Mouse (Mus musculus) CH12.LX (cell line): ENCODE measurements around the gene Treh. TPM values are rescaled to one million over a fixed set of nuclear protein-coding genes. Genes with fewer than 3 reads are reported as not detected.
A peak's percentile ranks its signal among the peaks of the same experiment; 100 is the strongest.

Source experiments
- DNase-seq: peaks from one replicate; pipeline ENCODE4 v3.0.0-alpha.2; 2013; ENCODE audit errors: extremely low read depth
- H3K27ac ChIP-seq: 2 replicates; pipeline ENCODE4 v1.5.1; 2012; ENCODE audit warnings: low read depth, mild to moderate bottlenecking, control low read depth, moderate library complexity; ENCODE audit not compliant: insufficient read depth
- H3K27me3 ChIP-seq: replicated peaks from 2 replicates; pipeline ENCODE3; 2012; ENCODE audit warnings: inconsistent platforms
- H3K36me3 ChIP-seq, 2 experiments: replicated peaks in 1 of 2; 2 replicates each; pipeline versions ENCODE3 to v1.6.1; 2012; ENCODE audit warnings: inconsistent platforms in 1 of 2, low read length in 1 of 2, mild to moderate bottlenecking in 1 of 2, mixed read lengths in 1 of 2, moderate library complexity in 1 of 2; ENCODE audit not compliant: control insufficient read depth in 1 of 2, insufficient read depth in 1 of 2
- H3K4me1 ChIP-seq, 2 experiments: 2 replicates each; pipeline ENCODE4 v1.6.1; 2012; ENCODE audit warnings: inconsistent platforms in 1 of 2, moderate library complexity in 1 of 2; ENCODE audit not compliant: insufficient read depth in 2 of 2, control insufficient read depth in 1 of 2
- H3K4me2 ChIP-seq: 2 replicates; pipeline ENCODE4 v1.6.1; 2012; ENCODE audit warnings: low read depth, mild to moderate bottlenecking, control low read depth; ENCODE audit not compliant: poor library complexity, insufficient read depth, severe bottlenecking
- H3K4me3 ChIP-seq, 3 experiments: fragments of 150-350 bp in 1 of 3; sonication (generic) in 1 of 3; replicated peaks in 1 of 3; 2 replicates each; pipeline versions ENCODE3 to v1.5.1; 2011 to 2012; ENCODE audit warnings: low read depth in 2 of 3, low read length in 2 of 3, mild to moderate bottlenecking in 2 of 3, moderate library complexity in 2 of 3, control low read depth in 1 of 3, improper control_type of control experiment in 1 of 3, inconsistent platforms in 1 of 3, mixed read lengths in 1 of 3; ENCODE audit not compliant: poor library complexity in 1 of 3
- H3K79me2 ChIP-seq: replicated peaks from 2 replicates; pipeline ENCODE4 v1.6.1; 2012; ENCODE audit warnings: mild to moderate bottlenecking, moderate library complexity; ENCODE audit not compliant: control insufficient read depth, poor library complexity, insufficient read depth, severe bottlenecking; ENCODE audit errors: extremely low read depth
- H3K9ac ChIP-seq: 2 replicates; pipeline ENCODE4 v1.6.1; 2012; ENCODE audit warnings: low read depth, mild to moderate bottlenecking, control low read depth, moderate library complexity; ENCODE audit not compliant: insufficient read depth
- H3K9me3 ChIP-seq: replicated peaks from 2 replicates; pipeline ENCODE3; 2012; ENCODE audit warnings: low read length, inconsistent platforms, mixed read lengths
- CHD1 ChIP-seq: IDR thresholded peaks from 2 replicates; pipeline ENCODE4 v1.6.1; 2012; ENCODE audit warnings: low read depth, low read length, improper control_type of control experiment, inconsistent platforms
- ELF1 ChIP-seq: IDR thresholded peaks from 2 replicates; pipeline ENCODE4 v1.6.1; 2014; ENCODE audit warnings: low read depth, mild to moderate bottlenecking, inconsistent platforms, low read length, improper control_type of control experiment
- ETS1 ChIP-seq: conservative IDR thresholded peaks from 2 replicates; pipeline ENCODE4 v1.6.1; 2012; ENCODE audit warnings: low read depth, mild to moderate bottlenecking, inconsistent platforms, low read length, improper control_type of control experiment, moderate library complexity
- GABPA ChIP-seq: IDR thresholded peaks from 2 replicates; pipeline ENCODE4 v1.6.1; 2012; ENCODE audit warnings: low read depth, low read length, improper control_type of control experiment, inconsistent platforms; ENCODE audit not compliant: insufficient replicate concordance
- IRF4 ChIP-seq: IDR thresholded peaks from 2 replicates; pipeline ENCODE4 v1.6.1; 2014; ENCODE audit warnings: low read depth, mild to moderate bottlenecking, inconsistent platforms, low read length, improper control_type of control experiment
- JUND ChIP-seq: conservative IDR thresholded peaks from 2 replicates; pipeline ENCODE4 v1.6.1; 2011; ENCODE audit warnings: low read depth, low read length, improper control_type of control experiment
- NRF1 ChIP-seq: IDR thresholded peaks from 2 replicates; pipeline ENCODE4 v1.6.1; 2014; ENCODE audit warnings: low read depth, mild to moderate bottlenecking, inconsistent platforms, low read length, improper control_type of control experiment, moderate library complexity
- PAX5 ChIP-seq: IDR thresholded peaks from 2 replicates; pipeline ENCODE4 v1.6.1; 2012; ENCODE audit warnings: low read length, inconsistent platforms, mixed read lengths
- POLR2AphosphoS2 ChIP-seq: IDR thresholded peaks from 2 replicates; pipeline ENCODE4 v1.6.1; 2011; ENCODE audit warnings: low read depth, low read length, improper control_type of control experiment
- RAD21 ChIP-seq: IDR thresholded peaks from 2 replicates; pipeline ENCODE4 v1.6.1; 2011; ENCODE audit warnings: low read depth, mild to moderate bottlenecking, low read length, improper control_type of control experiment, moderate library complexity
- RCOR1 ChIP-seq: conservative IDR thresholded peaks from 2 replicates; pipeline ENCODE4 v1.6.1; 2012; ENCODE audit warnings: low read depth, mild to moderate bottlenecking, inconsistent platforms, low read length, improper control_type of control experiment
- SIN3A ChIP-seq: IDR thresholded peaks from 2 replicates; pipeline ENCODE4 v1.6.1; 2012; ENCODE audit warnings: low read length, improper control_type of control experiment, inconsistent platforms
- UBTF ChIP-seq: IDR thresholded peaks from 2 replicates; pipeline ENCODE4 v1.6.1; 2012; ENCODE audit warnings: low read depth, mild to moderate bottlenecking, inconsistent platforms, low read length, improper control_type of control experiment, moderate library complexity
- ZMIZ1 ChIP-seq: IDR thresholded peaks from 2 replicates; pipeline ENCODE4 v1.6.1; 2012; ENCODE audit warnings: low read depth, mild to moderate bottlenecking, inconsistent platforms, low read length, improper control_type of control experiment
- dilution Hi-C: fragments of 300-500 bp; cut with MboI; formaldehyde crosslinking; loops from 2 replicates; pipeline ENCODE4 v1.14.3; 2020; ENCODE audit warnings: low sequenced_read_pairs; ENCODE audit not compliant: extremely low pct_unique_long_range_greater_than_20kb, extremely low pct_ligation_motif_present
- in situ Hi-C: fragments of 300-500 bp; cut with MboI; formaldehyde crosslinking; loops from 3 replicates; pipeline ENCODE4 v1.14.3; 2019; ENCODE audit warnings: low sequenced_read_pairs, low pct_ligation_motif_present, low pct_unique_long_range_greater_than_20kb, mixed read lengths
- polyA plus RNA-seq: library from polyadenylated mRNA; unstranded; fragments of >175 nt; gene quantifications from 2 replicates; pipeline ENCODE4 v1.2.1, GENCODE M21; 2012; ENCODE audit warnings: low read depth; ENCODE audit not compliant: insufficient read length
- total RNA-seq, 2 experiments: library from RNA; depleted of rRNA; stranded (reverse); fragments of 300-350 nt in 1 of 2; fragments of >200 nt in 1 of 2; gene quantifications; 2 replicates each; pipeline ENCODE4 v1.2.3; 2012 to 2014

Treh gene
- total and polyA plus RNA-seq, 3 experiments, result not detected

- in situ Hi-C loops, result no loop called here
- H3K27ac ChIP-seq, result no peak overlapping the region
Measured at GRCm38 (mm10) chr9:44732921-44733530, 60.0 kb downstream of the Treh start.

GRCm38 (mm10) chr9:44733671-44734523 is 60.9 kb downstream of the Treh start:
- no peak for TF ChIP-seq CHD1
- no peak for TF ChIP-seq JUND
- no peak for TF ChIP-seq ETS1
- TF ChIP-seq GABPA, result no peak
- TF ChIP-seq UBTF, result peak; percentile 83; the same call in 1 of the 2 replicates
- peak; percentile 69 for TF ChIP-seq NRF1
- no peak for TF ChIP-seq PAX5
- peak; percentile 45 for TF ChIP-seq ELF1
- TF ChIP-seq RAD21, result no peak

More at GRCm38 (mm10) chr9:44732921-44733530, 60.0 kb downstream of the Treh start:
- no peak for TF ChIP-seq UBTF
- TF ChIP-seq POLR2AphosphoS2, result no peak
- no peak for TF ChIP-seq ZMIZ1
- TF ChIP-seq RCOR1, result no peak
- no peak for TF ChIP-seq JUND
- TF ChIP-seq ETS1, result no peak
- TF ChIP-seq IRF4, result no peak
- TF ChIP-seq SIN3A, result no peak
- TF ChIP-seq, all 38 proteins: peak for 0
- Histone ChIP-seq H3K79me2 (no peaks in the 10 kb centered on the region), H3K27me3 (peaks cover 42% of the 10 kb centered on the region), H3K9me3 (no peaks in the 10 kb centered on the region), H3K9ac (no peak overlapping the region), H3K4me2 (no peak overlapping the region), H3K4me1 (peaks cover 13 to 36% of the 10 kb centered on the region in 2 experiments), H3K4me3 (no peak overlapping the region), H3K36me3 (no peaks in the 10 kb centered on the region)
- dilution Hi-C loops, result no loop called here
- no peak for DNase-seq

More at GRCm38 (mm10) chr9:44733671-44734523, 60.9 kb downstream of the Treh start:
- in situ Hi-C loops (no loop called here), dilution Hi-C loops (no loop called here)
- peak; percentile 29 for DNase-seq
- Histone ChIP-seq H3K4me3 (peak overlapping the region; percentile 47 to 59 (median 51)), H3K79me2 (no peaks in the 10 kb centered on the region), H3K36me3 (no peaks in the 10 kb centered on the region), H3K4me1 (peaks cover 13 to 36% of the 10 kb centered on the region in 2 experiments), H3K27ac (no peak overlapping the region), H3K9me3 (peaks cover 1% of the 10 kb centered on the region), H3K4me2 (peak overlapping the region; percentile 90), H3K27me3 (peaks cover 43% of the 10 kb centered on the region), H3K9ac (peak overlapping the region; percentile 42)
